In the genomic region with DNA sequence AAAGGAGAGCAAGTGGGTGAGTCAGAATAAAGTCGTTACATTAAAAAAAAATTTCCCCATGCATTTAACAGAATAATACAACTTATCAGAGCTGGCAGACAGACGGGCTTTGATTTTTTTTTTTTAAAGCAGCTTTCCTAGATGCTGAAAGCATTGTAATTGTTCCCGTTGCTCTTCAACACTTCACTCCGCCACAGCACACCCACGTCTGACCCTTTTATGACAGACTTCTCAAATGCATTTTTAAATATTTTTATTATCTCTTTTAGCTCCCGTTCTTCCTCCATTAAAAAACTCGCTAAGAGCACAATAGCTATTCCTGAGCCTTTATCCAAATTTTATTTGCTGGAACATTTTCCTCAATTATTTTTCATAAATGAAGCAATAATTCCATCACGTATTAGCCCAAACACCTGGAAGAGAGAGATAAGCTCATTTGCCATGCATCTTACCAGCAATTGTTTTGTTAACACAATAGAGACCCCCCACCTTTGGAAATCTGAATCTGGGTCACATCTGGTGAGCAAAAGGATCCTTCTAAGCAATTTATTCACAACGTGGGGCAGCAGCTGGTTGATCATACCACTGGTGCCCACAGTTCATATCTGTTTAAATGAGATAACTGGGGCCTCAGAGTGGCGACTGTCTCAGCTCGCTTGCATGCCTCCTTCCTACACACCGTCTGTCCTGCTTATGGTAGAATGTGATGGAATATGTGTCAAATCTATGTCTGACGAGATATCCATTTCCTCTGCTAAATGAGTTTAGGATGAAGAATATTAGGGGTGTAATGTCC, we compare ENCODE assay signal across 26 mouse cellular contexts.
DNase-seq lines count a peak whose midpoint lies in the region; ATAC-seq and TF ChIP-seq lines count a peak whose summit lies in the region.
"Had no signal": no experiment of that assay in that cellular context is flagged by ENCODE, and none has a peak within 500 bp of the region (broad histone marks: within the 10 kb centered on the region; RNA-seq: fewer than 3 reads in every experiment).

No protein-coding gene starts in this region.

- 59% methylated on average over 13 of the region's 13 CpGs for WGBS in midbrain, embryonic 11.5 days
- WGBS in midbrain, embryonic 10.5 days = 74% methylated on average over 13 of the region's 13 CpGs
- 35% methylated on average over 13 of the region's 13 CpGs for WGBS in midbrain, embryonic 13.5 days
- whole genome bisulfite sequencing in liver, postnatal 0 days (ENCODE audit: insufficient replicate concordance) = 72% methylated on average over 13 of the region's 13 CpGs

- H3K4me3 ChIP-seq in midbrain, embryonic 11.5 days (ENCODE audit: low read depth, low read length) = no peak overlapping the region
- H3K4me3 ChIP-seq in midbrain, embryonic 10.5 days = no peak overlapping the region
- H3K4me3 ChIP-seq in midbrain, embryonic 13.5 days (replicated peaks) = no peak overlapping the region
- H3K4me3 ChIP-seq in liver, postnatal 0 days (ENCODE audit: low read depth, low read length) = no peak overlapping the region
- H3K4me3 ChIP-seq: embryonic facial prominence, embryonic 10.5 days; layer of hippocampus, adult 2 months; limb, embryonic 12.5 days; liver, embryonic 12.5 days; neural tube, embryonic 12.5 days had no signal

- TF ChIP-seq CTCF in liver, postnatal 0 days (IDR thresholded peaks at IDR 0.05; ENCODE audit: low read depth) = no peak

- no peak overlapping the region for H3K27ac ChIP-seq in midbrain, embryonic 11.5 days (ENCODE audit: low read depth, low read length)
- H3K27ac ChIP-seq in midbrain, embryonic 10.5 days (replicated peaks) = no peak overlapping the region
- H3K27ac ChIP-seq in midbrain, embryonic 13.5 days = 0 out of 2 replicates have a peak overlapping the region, but pooled peaks have one; percentile 25
- H3K27ac ChIP-seq in liver, postnatal 0 days (ENCODE audit: low read depth) = no peak overlapping the region
- H3K27ac ChIP-seq: embryonic facial prominence, embryonic 10.5 days; layer of hippocampus, adult 2 months; limb, embryonic 12.5 days; liver, embryonic 12.5 days; neural tube, embryonic 12.5 days; stomach, postnatal 0 days had no signal

- ATAC-seq in frontal cortex, adult (ENCODE audit: low TSS enrichment) = peak; percentile 44; the same call in 1 of the 2 replicates
- ATAC-seq in midbrain, embryonic 11.5 days (ENCODE audit: low FRiP score) = peak; percentile 61; the same call in 1 of the 2 replicates
- peak; percentile 86 for ATAC-seq in midbrain, embryonic 13.5 days
- ATAC-seq in liver, postnatal 0 days = no peak
- ATAC-seq in cerebellum, adult (ENCODE audit: insufficient number of reproducible peaks, low FRiP score, low TSS enrichment) = no peak
- ATAC-seq: forebrain, postnatal 0 days; intestine, embryonic 16.5 days; liver, embryonic 12.5 days had no signal

- no peak for DNase-seq in frontal cortex, postnatal 14 days (ENCODE audit: low spot score in 2 of 2)
- DNase-seq in midbrain, embryonic 11.5 days (ENCODE audit: low spot score, missing footprints) = peak; percentile 79
- no peak for DNase-seq in midbrain, embryonic 10.5 days (ENCODE audit: low spot score)
- DNase-seq in retina, postnatal 1 day = peak; percentile 89
- no peak for DNase-seq in liver, postnatal 0 days
- DNase-seq: adrenal gland, postnatal 14 days; cerebellum, adult 11-12 months; cerebellum, postnatal 10 days; forebrain, postnatal 0 days; gastrocnemius, postnatal 36 days; kidney, adult 9 months; kidney, postnatal 14 days; lung, adult 2 months; lung, postnatal 14 days; thymus, adult 2 months; thymus, postnatal 4 days had no signal

- no peak for TF ChIP-seq EP300 in liver, postnatal 0 days (IDR thresholded peaks at IDR 0.05; ENCODE audit: low read depth)

- H3K9me3 ChIP-seq in midbrain, embryonic 11.5 days (ENCODE audit: control insufficient read depth, low read length) = no peaks in the 10 kb centered on the region
- H3K9me3 ChIP-seq in midbrain, embryonic 10.5 days (replicated peaks) = no peaks in the 10 kb centered on the region
- no peaks in the 10 kb centered on the region for H3K9me3 ChIP-seq in midbrain, embryonic 13.5 days
- no peaks in the 10 kb centered on the region for H3K9me3 ChIP-seq in liver, postnatal 0 days (ENCODE audit: low read length)
- H3K9me3 ChIP-seq: embryonic facial prominence, embryonic 10.5 days; limb, embryonic 12.5 days; liver, embryonic 12.5 days; neural tube, embryonic 12.5 days had no signal

- no peak overlapping the region for H3K4me2 ChIP-seq in midbrain, embryonic 11.5 days
- no peak overlapping the region for H3K4me2 ChIP-seq in midbrain, embryonic 13.5 days (replicated peaks)
- H3K4me2 ChIP-seq in liver, postnatal 0 days (ENCODE audit: low read depth, low read length) = no peak overlapping the region
- H3K4me2 ChIP-seq: limb, embryonic 12.5 days; liver, embryonic 12.5 days; neural tube, embryonic 12.5 days had no signal

- no peaks in the 10 kb centered on the region for H3K36me3 ChIP-seq in midbrain, embryonic 11.5 days (ENCODE audit: control insufficient read depth, insufficient read depth, low read length)
- H3K36me3 ChIP-seq in midbrain, embryonic 10.5 days = no peaks in the 10 kb centered on the region
- no peaks in the 10 kb centered on the region for H3K36me3 ChIP-seq in midbrain, embryonic 13.5 days
- no peaks in the 10 kb centered on the region for H3K36me3 ChIP-seq in liver, postnatal 0 days (replicated peaks; ENCODE audit: insufficient read depth, low read length)
- H3K36me3 ChIP-seq: embryonic facial prominence, embryonic 10.5 days; limb, embryonic 12.5 days; liver, embryonic 12.5 days; neural tube, embryonic 12.5 days had no signal

- no peaks in the 10 kb centered on the region for H3K27me3 ChIP-seq in midbrain, embryonic 11.5 days (ENCODE audit: control insufficient read depth, insufficient read depth, low read length)
- H3K27me3 ChIP-seq in midbrain, embryonic 10.5 days (ENCODE audit: low read depth, poor library complexity, severe bottlenecking) = no peaks in the 10 kb centered on the region
- H3K27me3 ChIP-seq in midbrain, embryonic 13.5 days = no peaks in the 10 kb centered on the region
- H3K27me3 ChIP-seq in liver, postnatal 0 days (ENCODE audit: insufficient read depth, low read length) = no peaks in the 10 kb centered on the region
- H3K27me3 ChIP-seq: limb, embryonic 12.5 days; liver, embryonic 12.5 days; neural tube, embryonic 12.5 days had no signal

- H3K9ac ChIP-seq in midbrain, embryonic 11.5 days (ENCODE audit: low read length) = no peak overlapping the region
- no peak overlapping the region for H3K9ac ChIP-seq in midbrain, embryonic 13.5 days (replicated peaks)
- no peak overlapping the region for H3K9ac ChIP-seq in liver, postnatal 0 days (replicated peaks)
- H3K9ac ChIP-seq: forebrain, postnatal 0 days; limb, embryonic 12.5 days; liver, embryonic 12.5 days; neural tube, embryonic 12.5 days had no signal

- peaks cover 3% of the 10 kb centered on the region; the same call in 1 of the 2 replicates for H3K4me1 ChIP-seq in midbrain, embryonic 11.5 days (ENCODE audit: control insufficient read depth, insufficient read depth, low read length)
- H3K4me1 ChIP-seq in midbrain, embryonic 10.5 days = peaks cover 8% of the 10 kb centered on the region; the same call in 1 of the 2 replicates
- H3K4me1 ChIP-seq in midbrain, embryonic 13.5 days (replicated peaks) = peaks cover 19% of the 10 kb centered on the region
- no peaks in the 10 kb centered on the region for H3K4me1 ChIP-seq in liver, postnatal 0 days (ENCODE audit: insufficient read depth)
- H3K4me1 ChIP-seq: embryonic facial prominence, embryonic 10.5 days; limb, embryonic 12.5 days; liver, embryonic 12.5 days; neural tube, embryonic 12.5 days had no signal

Comparison
In these comparisons a context has a peak if more than half of its experiments do, and no peak if none do; other contexts are left out.
1. DNase-seq: peak in midbrain, embryonic 11.5 days (single experiment) and retina, postnatal 1 day (single experiment); none in frontal cortex, postnatal 14 days (0 of 2), midbrain, embryonic 10.5 days (single experiment) and liver, postnatal 0 days (single experiment).
2. ATAC-seq: peak in frontal cortex, adult (single experiment), midbrain, embryonic 11.5 days (single experiment) and midbrain, embryonic 13.5 days (single experiment); none in liver, postnatal 0 days (single experiment) and cerebellum, adult (single experiment).